Mouse (Mus musculus) kidney, postnatal 36 days (tissue): ENCODE results near the gene Snrpd2.

Experiments
- DNase-seq, 2 experiments: peaks; one replicate each; pipeline ENCODE4 v3.0.0; 2021 to 2022; ENCODE audit warnings: mixed read lengths in 2 of 2

Gene Snrpd2

DNA sequence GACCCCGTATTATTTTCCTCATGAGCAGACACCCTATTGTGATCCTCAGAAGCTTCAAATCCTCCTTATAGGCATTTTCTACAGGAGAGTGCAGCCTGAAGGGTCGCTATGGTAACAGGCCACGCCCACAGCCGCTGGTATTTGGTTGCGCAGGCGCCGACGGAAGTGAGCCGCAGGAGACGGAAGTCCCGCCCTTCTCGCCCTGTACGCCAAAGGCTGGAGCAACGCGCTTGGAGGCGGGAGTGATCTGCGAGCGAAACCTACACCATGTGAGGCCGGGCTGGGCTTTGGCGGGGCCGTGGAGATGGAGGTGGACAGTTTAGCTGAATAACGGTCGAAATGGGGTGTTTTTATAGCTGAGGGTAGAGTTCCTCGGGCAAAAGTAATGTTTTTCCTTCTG lies at the start of gene Snrpd2:
Gene Snrpd2, plus strand, starts transcription at position 97 of the 400 bp plus-strand sequence.
- peak; percentile 98 to 100 for DNase-seq

DNA sequence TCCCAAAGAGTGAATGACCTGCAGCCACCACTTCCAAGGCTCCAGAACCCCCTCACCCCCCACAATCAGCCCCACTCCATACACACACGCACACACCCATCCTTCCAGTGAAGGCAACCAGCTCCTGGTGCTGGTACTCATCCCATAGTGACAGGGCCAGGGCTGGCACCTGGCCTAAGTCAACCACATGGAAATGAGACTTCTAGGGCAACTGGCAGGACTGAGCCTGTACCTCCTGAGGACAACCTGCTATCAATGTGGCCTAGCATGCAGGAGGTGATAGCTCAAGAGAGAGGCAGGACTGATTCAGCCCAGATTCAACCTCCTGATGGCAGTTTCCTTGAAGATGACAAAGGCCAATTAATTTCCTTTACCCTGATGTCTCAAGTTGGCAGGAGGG lies 49.2 kb upstream of the Snrpd2 start:
- no peak for DNase-seq

DNA sequence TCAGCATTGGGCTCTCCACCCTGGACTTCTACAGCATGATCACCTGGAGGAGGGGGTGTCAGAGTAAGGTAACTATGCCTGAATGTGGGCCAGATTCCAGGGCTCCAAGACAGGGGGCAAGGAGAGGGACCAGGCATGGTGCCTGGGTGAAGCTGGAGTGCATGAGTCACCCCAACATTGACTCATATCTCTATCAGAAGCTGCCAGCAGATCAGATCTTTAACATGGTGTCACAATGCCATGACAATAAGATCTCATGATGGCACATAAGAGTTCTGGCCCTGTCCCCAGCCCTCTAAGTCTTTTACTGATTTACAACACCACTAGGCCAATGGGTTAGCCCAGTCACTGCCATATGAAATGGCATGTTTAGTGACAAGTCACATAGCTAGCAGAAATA lies 45.8 kb upstream of the Snrpd2 start:
- no peak for DNase-seq

DNA sequence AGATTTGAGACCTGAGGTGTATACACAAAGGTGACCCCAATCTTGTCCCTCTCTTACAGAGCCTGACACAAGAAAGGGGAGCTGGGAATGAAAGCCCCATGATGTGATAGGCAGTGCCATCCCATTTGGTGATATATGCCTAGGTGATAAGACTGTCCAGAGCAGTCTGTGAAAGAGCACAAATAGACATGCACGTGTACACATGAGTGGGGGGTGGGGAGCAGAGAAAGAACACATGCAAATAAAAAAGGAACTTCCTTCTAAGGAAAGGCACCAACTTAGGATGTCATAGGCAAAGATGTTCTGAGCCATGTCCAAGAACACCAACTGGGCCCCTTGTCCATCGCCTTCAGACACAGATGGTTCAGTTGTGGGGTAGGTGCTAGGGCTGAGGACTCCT lies 45.0 kb upstream of the Snrpd2 start:
- no peak for DNase-seq

DNA sequence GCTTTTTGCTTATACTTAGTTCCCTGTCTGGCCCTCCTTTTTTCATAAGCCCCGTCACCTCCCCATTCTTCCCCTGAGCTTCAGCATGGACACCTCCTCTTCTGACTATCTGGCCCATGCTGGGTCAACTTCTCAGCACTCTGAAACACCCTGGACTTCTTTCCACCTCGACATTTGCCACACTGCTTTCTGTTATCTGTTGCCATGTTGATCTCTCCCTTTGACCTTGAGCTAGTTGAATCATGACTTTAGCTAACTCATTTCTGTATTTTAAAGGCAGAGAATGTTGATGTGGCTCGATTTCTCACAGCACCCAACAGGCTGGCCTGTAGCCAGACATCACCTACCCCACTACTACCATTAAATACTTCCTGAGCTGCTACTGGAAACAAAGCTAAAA lies 42.1 kb upstream of the Snrpd2 start:
- no peak for DNase-seq

DNA sequence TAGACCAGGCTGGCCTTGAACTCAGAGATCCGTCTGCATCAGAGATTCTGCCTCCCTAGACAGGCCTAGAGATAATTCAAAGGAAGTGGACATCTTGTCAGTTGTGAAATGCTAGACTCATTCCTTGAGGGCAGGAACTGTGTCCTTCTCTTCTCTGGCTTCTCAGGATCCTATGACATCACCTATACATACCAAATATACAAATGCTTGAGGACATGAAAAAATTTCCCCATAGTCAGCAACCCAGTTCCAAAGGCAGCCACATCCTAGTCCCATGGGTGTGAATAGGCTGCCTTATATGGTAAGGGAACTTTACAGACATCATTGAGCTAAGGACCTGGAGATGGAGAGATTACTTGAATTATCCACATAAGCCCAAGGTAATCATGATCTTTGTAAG lies 40.0 kb upstream of the Snrpd2 start:
- DNase-seq, result no peak

DNA sequence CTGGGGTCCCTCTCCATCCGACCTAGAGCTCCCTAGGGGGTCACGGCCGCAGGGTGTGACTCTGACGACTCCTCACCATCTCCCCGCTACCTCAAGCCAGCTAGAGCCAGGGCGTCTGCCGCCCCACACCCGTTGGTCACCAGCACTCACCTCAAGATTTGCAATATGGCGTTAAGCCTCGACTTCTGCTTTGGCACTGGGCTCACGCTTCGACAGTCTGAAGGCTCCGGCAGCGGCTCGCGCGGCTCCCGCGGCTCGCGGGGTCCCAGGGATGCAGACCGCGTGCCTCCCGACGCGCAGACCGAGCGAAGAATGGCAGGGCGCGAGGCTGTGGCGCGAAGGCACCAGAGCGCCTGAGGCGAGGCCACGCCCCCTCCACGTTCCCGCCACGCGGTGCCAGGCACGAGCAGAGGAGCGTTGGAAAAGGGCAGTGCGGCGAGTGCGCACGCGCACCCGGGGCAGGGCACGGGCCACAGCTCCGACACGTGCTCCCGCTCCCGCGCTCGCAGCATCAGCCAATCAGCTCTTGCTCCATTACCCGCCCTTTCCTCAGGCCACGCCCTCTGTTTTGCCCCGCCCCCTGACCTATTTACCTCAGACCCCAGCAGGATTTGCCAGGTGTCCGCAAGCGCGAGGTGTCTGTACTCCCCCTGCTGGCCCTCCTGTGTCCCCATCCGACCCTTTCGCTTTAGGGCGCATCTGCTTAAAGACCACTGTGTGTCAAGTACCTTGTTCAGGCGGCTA lies 31.3 kb upstream of the Snrpd2 start, which contains the start of gene Gm4969:
Gene Gm4969, minus strand, starts transcription at position 341 of the 744 bp plus-strand sequence.
- DNase-seq, result peak; percentile 62 to 72

DNA sequence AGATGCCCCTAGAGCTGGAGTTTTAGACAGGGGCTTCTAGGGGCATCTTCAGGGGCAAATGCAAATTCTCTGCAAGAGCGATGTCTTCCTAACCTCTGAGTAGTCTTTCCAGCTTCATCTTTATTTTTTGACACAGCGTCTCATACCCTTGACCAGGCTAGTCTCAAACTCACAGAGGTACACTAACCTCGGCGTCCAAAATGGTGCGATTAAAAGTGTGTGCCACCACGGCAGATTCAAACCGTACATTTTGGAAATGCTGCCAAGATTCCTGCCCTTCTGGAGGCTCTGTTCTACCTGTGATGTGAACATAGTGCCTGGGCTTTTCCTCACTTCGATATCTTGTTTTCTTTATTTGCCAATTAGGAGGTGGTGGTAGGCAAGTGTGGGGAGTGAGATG lies 30.4 kb upstream of the Snrpd2 start:
- no peak for DNase-seq

DNA sequence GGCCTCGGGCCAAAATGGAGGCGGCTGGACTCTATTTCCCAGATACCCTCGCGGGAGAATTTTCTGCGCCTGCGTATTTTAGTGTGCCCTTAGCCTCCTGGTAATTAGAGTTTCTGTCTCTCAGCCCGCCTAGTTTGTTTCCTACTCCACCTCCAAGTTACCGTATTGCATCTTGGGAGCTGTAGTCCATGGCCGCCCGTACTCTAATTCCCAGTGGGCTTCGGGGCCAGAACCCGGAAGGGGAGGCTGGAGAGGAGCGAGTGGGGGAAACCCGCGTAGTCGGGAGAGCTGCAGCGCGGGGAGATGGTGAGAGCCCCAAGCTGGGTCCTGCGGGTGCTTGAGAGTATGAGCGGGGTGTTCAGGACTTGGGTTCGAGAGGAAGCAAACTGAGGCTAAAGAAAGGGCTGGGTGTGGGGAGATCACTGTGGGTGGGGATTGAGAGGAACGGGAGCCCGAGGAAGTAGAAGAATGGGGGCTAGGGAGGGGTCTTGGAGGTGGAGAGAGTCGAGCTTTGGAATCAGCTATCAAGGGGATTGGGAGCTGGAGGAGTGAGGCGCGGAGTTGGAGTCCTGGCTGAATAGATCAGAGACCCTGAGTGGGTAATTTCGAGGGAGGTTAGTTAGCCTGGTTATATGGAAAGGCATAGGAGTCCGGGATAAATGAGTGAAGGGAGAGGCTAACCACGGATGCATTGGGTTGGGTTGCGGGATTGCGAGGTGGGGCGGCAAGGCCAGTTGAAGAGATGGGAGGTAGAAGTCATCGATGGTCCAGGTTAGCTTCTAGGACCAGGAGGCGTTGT lies 29.7 kb upstream of the Snrpd2 start, which contains the start of gene Fbxo46:
Gene Fbxo46, plus strand, starts transcription at position 229 of the 799 bp plus-strand sequence.
- peak; percentile 93 to 97 for DNase-seq

DNA sequence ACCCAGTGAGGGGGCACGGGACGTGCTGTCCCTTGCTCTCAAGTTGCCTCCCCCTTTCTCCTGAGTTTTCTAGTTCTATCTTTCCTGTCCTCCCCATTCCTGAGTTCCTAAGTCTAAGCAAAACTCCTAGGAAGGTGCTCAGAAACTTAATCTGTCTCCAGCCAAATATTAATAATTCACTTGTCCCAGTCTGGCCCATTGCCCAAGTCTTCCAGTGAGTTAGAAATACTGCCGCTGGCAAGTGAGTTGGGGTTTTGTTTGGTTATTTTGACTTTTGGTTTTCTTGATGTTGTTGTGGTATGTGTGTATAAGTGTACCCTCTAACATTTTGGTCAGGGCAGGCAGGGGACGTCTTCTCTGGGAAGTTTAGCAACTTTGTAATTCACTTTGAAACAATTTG lies 27.8 kb upstream of the Snrpd2 start:
- peak; percentile 69 to 85 for DNase-seq

DNA sequence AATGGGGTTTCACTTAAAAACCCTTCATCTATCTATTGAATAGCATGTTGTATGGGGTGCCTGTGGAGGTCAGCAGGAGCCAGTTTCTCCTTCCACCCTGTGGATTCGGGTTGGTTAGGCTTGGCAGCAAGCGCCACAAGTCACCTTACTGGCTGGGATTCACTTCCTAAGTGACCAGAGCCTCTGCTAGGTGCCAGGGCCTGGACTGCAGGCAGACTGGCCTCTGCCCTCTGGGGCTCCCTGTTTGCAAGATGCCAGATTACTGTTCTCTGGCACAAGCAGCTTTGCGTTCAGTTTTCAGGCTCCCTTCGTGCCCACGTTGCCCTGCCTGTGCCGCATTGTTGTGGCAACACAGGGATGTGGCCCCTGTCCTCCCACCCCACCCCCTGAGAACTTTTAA lies 24.8 kb upstream of the Snrpd2 start:
- DNase-seq, result peak; percentile 32 to 65

DNA sequence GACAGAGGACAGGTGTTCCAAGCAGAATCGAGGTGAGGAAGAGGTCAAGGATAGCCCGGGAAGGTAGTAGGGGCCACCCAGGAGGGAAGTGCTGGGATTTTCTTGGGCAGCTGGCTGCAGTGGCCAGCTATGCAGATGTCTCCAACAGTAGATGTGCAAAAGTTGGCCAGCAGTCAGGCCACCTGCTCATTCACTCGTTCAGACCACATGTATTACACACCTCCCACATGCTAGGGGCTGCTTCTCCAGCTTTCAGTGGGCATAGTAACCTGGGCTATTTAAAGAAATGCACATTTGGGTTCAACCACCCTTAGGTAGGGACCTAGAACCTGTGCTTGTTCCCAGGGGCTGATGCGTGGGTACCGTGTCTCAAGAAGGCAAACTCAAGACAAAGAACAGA lies 21.8 kb upstream of the Snrpd2 start:
- no peak for DNase-seq

DNA sequence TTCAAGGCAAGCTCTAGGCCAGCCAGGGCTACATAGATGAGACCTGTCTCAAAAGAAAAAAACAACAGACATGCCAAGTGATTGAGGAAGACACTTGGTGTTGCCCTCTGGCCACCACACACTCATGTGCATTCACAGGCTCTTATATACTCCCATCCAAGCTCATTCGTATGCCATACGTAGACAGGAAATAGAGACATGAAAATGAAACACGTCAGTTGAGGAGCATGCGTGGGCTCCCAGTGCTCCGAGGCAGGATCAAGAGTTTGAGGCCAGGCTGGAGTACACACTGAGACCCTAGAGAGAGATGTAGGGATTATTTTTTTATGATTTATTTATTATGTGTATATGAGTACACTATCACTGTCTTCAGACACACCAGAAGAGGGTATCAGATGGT lies 20.1 kb upstream of the Snrpd2 start:
- DNase-seq, result no peak

DNA sequence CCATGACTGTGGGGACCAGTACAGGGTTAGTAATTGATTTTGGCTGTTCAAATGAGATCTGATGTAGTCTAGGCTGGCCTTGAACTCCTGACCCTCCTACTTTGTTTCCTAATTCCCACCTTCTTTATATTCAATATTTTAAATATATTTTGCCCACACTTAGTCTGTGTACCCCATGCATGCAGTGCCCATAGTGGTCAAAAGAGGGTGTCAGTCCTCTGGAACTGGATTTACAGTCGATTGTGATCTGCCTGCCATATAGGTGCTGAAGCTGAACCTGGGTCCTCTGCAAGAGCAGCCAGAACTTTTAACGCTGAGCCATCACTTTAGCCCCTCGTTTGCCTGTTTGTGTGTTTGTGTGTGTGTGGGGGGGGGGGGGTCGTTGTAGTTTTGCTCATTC lies 18.9 kb upstream of the Snrpd2 start:
- no peak for DNase-seq

DNA sequence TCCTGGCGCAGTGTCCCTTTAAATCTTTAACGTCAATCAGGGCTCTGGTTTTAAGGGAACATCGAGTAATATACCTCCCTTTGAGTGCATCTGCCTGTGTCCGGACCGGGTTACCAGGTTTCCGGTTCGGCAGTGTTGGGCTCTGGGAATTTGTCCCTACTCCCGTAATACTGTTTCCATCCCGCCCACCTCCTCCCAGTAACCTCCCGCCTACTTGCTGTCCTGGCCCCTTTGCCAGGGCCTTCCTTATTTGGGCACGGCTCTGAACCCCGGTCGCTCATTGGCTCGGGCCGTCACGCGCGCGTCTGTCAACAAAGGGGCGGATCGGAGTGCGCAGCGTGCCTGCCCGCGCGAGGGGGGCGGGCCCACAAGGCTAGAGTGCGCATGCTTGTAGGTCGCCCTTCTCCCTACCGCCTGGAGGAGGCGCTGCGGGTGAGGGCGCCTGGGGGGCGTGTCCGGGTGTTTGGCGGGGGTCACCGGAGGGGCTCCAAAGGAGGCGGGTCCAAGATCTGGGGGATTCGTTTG lies 18.1 kb upstream of the Snrpd2 start:
- peak; percentile 98 to 99 for DNase-seq

DNA sequence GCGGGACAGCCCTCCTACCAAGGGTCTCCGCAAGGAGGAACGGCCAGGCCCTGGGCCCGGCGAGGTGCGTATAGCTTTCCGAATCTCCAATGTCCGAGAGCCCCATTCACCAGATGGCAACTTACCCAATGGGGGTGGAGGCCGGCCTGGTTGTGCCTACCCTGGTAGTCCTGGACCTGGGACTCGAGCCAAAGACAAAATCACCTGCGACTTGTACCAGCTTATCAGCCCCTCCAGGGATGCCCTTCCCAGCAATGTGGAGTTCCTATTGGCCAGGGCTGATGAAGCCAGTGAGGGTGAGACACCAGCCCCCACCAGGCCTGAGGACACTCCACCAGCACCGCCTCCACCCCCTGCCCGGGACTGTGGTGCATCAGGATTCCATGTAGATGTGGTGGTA lies 13.4 kb upstream of the Snrpd2 start:
- DNase-seq, result no peak

DNA sequence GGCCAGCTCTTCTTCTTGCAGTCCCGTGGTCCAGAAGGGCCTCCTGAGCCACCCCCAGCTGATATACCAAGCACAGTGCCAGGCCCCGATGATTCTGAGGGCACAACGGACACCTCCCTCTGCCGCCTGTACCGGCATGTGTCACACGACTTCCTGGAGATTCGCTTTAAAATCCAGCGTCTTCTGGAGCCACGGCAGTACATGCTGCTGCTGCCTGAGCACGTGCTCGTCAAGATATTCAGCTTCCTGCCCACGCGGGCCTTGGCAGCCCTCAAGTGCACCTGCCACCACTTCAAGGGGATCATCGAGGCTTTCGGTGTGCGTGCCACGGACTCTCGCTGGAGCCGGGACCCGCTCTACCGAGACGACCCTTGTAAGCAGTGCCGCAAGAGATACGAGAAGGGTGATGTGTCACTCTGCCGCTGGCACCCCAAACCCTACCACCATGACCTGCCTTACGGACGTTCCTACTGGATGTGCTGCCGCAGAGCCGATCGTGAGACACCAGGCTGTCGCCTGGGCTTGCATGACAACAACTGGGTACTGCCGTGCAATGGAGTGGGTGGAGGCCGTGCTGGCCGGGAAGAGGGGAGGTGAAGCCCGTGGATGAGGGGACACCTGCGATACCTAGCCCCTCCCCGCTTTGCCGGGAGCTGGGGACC lies 12.7 kb upstream of the Snrpd2 start:
- DNase-seq, result no peak

DNA sequence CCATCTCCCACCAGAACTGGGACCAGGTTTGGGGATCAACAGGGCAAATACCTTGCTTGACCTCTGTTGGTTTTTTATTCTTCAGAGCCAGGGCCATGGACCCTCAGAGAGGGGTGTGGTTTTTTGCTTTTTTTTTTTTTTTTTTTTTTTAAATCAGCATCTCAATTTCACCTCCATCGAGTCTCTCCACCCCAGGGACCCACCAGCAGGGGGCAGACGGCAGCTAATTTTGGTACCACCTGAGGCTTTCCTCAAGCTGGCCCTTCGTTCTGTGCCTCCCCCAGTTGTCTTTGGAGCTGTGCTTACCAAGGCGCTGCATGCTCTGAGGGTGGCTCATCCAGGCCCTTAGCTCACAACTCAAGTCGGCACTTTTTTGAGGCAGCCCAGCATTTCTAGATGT lies 12.1 kb upstream of the Snrpd2 start:
- DNase-seq, result peak; percentile 49 to 83

DNA sequence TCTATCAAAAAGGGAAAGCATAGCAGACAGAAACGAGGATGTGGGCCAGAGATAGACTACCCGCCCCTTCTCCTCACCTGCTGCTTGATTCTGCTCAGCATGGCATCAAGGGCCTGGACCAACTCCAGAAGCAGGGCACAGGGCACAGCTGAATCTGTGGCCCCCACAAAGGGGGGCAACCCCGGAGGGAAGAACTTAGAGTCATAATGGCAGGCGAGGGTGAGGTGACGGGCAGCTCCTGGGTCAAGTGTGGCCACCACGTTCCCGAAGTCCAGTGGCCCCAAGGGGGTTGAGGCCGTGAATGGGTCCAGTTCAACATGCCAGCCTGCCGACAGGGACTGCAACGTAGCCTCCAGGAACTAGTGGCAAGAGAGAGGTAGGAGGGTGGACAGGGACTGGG lies 2.7 kb upstream of the Snrpd2 start:
- DNase-seq, result no peak

DNA sequence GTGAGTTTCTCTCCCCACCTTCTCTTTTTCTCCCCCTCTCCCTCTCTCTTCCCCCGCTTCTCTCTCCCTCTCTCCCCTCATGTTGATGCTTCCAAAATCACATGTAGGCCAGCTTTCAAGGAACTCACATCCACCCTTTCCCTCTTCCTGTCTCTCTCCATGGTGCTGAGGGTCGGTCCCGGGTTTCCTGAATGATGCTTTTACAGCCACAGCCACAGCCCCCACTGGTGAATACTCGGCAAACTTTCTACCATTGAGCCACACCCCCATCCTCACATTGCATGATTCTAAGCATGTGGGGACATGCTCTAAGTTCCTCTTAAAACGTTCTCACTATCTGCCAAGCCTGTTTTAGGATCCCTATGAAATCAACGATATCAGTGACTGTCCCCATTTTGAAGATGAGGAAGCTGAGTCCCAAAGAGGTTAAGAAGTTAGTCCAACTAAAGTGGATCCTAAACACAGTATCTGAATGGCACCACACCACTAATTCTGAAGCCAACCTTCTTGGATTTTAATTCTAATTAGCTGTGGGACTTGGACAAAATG lies 2.0 kb upstream of the Snrpd2 start:
- DNase-seq, result no peak

DNA sequence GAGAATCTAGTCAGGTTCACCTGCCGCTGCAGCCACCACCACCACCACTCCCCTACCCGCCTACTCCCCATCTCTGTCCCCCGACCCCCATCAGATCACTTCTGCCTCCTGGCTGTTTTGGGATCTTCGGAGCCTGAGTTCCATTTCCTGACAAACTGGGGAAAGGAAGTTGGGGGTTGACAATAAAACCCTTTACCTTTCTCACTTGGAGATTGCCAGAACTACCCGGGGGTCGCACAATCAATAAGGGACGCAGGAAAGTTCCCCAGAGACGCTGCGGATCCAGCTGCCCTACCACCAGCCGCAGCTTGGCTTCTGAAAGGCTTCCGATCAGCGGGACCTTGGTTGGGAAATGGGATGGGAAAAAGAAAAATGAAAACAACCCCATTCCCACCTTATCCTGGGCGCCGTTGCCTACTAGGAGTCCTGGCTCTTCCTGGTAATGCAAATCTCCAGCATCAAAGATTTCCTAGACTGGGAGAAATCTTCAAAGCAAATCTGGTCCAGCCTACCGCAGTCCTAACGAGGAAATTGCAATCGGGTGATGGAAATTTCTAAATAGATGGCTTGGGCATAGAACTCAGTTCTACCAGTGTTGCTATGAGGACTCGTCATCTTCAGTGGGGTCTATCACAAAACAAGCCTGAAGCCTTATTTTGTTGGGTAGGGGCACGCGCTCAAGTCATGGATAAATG lies 1.2 kb upstream of the Snrpd2 start:
- no peak for DNase-seq

DNA sequence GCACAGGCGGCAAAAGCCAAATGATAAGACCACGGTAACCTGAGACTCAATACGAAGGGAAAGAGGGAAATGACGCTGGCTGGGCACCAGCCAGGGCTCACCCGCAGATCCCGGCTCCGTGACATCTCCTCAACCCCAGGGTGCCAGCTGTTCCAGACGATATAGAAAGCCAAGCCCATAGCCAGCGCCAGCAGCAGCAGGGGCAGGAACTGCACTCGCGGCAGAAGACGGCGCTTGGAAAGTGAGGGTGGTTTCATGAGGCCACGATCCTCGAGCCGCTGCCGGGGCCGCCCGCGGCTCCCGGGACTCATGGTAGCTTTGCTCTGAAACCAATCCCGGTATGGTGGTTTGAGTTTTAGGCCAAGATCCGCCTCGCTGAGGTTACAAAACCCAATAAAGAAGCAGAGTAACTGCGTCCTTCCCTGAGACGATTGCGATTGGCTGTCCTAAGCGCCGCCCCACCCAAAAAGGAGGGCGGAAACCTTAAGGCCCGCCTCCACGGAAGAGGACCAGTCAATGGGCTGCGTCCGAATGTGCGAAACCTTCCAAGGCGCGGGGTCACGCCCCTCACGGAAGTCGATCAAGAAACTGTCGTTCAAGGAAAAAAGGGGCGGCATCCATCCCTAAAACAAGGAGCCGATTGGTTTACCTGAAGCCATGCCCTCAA lies 514 bp upstream of the Snrpd2 start, which contains the start of gene Qpctl:
Gene Qpctl, minus strand, starts transcription at position 417 of the 667 bp plus-strand sequence.
- DNase-seq, result peak; percentile 99 to 100
